Mouse (Mus musculus) lung, postnatal 4 days (tissue): ENCODE results near the gene Wnk4.
A peak's percentile ranks its signal among the peaks of the same experiment; 100 is the strongest.

Experiments
- DNase-seq, 2 experiments: peaks; one replicate each; pipeline ENCODE4 v3.0.0; 2021

Wnk4 gene

GRCm38 (mm10) chr11:101276319-101277070 lies 16.1 kb downstream of the Wnk4 start:
- DNase-seq, result peak; percentile 22 to 56

GRCm38 (mm10) chr11:101277381-101278222 lies 17.2 kb downstream of the Wnk4 start:
- DNase-seq, result peak; percentile 39 to 69

DNA sequence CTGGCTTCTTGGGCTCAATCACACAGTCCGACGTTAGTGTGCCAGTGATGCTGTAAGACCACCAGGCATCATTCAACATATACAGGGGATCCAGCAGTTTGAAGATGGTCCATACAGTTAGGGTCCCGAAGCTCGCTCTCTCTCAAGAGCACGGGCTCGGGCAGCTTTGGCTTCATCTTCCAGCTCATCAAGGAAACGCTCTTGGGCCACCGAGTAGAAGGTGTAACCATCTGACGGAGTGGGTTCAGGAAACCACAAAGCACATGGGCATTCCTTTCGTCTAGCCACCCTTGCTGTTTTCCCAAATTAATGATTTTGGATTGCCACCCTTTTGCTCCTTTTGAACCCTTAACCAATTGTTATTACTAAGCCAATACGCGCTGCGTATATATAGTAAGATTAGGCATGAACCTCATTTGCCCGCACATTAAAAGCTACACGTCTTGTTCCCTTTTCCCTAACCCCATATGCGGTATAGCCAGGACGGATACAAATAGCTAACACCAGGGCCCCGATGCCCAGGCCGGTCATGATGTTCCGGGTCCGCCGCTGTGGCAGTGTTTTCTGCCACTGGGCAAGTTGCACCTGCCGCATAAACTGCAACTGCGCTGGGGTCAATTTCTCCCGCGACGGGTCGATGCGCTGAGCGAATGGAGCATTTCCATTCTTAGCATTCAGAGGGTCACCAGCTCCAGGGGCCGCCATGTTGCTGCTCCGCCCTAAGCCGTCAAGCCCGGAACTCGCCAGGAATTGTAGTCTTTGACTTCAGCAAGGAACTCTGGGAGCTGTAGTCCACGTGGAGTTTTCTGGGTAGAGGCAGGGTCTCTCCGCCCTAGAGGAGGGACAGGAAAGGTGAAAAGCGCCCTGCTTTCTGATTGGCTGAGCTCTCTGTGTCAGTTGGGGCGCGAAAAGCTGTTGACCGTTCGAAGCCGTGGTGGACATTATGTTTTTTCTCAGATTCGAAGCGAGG lies 18.1 kb downstream of the Wnk4 start, which contains the start of the genes Cntd1 and Coa3:
Gene Cntd1, plus strand, starts transcription at position 790 of the 970 bp plus-strand sequence.
Gene Coa3, minus strand, starts transcription at position 892 of the 970 bp plus-strand sequence.
- peak; percentile 87 to 88 for DNase-seq

- no peak for DNase-seq
Observed at GRCm38 (mm10) chr11:101279193-101279569, 18.8 kb downstream of the Wnk4 start.

- no peak for DNase-seq
Observed at GRCm38 (mm10) chr11:101280837-101281236, 20.5 kb downstream of the Wnk4 start.

DNA sequence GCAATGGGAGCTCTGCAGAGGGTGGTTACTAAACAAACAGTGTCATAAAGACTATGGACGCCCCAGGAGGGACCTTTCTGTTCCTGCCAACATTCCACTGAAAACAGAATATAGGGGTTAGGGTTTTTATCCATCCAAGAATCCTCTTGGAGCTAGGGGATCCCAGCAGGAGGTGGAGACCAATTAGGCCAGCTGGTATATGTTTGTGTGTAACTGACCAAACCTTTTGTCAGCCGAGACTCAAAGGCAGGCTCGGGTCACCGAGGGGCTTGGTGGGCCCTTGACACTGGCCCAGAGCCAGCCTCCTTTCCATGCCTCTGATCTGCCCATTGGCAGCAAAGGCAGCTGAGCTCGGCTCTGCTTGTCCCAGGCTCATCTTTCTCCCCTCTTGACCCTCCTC lies 22.5 kb downstream of the Wnk4 start:
- DNase-seq, result no peak

- no peak for DNase-seq
Observed at GRCm38 (mm10) chr11:101283805-101284204, 23.4 kb downstream of the Wnk4 start.

- peak; percentile 49 to 64 for DNase-seq
Observed at GRCm38 (mm10) chr11:101287306-101287705, 26.9 kb downstream of the Wnk4 start.

- DNase-seq, result no peak
Observed at GRCm38 (mm10) chr11:101291231-101291630, 30.9 kb downstream of the Wnk4 start.

DNA sequence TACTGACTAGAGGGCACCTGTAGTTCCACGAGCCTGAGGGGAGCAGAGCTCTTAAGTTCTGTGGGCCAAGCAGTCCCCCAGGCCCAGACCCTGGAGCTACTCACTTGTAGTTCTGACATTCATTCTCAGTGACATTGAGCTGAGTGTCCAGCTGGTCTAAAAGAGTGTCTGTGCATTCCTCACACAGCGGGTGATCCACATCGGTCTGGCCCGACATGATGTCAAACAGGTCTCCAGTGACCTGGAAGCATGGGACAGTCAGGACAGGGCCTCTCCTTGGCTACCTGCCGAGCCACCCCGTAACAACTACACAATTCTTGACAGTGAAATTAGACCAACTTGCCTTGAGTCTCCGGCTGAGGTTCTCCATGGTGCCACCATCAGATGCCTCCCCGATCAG lies 34.8 kb downstream of the Wnk4 start:
- DNase-seq, result no peak

GRCm38 (mm10) chr11:101300881-101301280 lies 40.5 kb downstream of the Wnk4 start:
- DNase-seq, result no peak

DNA sequence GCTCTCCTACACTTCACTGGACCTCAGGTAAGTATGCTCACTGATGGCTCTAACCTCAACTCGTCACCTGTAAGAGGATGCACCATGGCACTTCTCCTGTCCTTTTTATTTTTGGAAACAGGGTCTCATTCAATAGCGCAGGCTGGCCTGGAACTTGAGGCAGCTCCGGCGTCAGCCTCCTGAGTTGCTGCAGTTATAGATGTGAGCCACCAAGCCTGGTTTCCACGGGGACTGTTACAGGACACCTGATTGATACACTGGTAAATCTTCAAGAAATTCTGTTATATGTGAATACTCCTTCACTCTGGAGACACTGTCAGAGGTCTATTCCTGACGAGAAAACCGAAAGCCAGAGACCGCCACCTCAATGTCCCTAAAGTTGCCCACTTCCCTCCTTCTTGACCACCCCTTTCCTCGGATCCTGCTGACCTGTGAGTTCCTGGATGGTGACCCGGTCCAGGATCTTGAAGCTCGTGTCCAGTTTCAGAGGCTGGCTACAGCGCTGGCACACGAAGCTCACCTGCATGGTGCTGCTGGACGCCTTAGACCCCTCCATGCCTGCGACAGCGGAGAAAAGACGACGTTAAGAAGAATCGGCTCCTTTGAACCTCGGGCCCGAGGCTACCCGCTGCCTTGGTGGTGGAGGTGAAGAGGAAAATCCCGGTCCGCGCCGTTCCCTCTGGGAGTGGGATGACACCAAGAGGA lies 41.1 kb downstream of the Wnk4 start:
- DNase-seq, result no peak

GRCm38 (mm10) chr11:101302004-101302798 lies 41.8 kb downstream of the Wnk4 start, which contains the start of gene Becn1:
TSS of gene Becn1 (minus strand) at chr11:101302286.
- peak; percentile 95 to 98 for DNase-seq

DNA sequence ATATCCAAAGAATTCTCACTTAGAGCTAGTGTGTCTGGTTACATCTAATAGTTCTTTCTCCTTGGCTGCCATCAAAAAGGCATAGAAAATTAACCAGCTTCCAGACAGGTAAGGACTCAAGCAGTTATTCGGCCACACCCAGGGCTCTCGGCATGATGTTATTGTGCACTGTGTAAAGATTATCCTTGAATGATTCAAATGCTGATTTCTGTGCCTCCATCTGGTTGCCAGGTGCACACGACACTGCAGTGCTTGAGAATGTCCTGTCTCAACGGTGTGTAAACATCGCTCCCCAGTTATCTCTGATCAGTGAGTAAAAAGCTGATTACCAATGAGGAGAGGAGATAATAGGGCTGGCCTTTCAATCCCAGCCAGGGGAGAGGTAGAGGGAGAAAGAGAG lies 47.4 kb downstream of the Wnk4 start:
- no peak for DNase-seq

DNA sequence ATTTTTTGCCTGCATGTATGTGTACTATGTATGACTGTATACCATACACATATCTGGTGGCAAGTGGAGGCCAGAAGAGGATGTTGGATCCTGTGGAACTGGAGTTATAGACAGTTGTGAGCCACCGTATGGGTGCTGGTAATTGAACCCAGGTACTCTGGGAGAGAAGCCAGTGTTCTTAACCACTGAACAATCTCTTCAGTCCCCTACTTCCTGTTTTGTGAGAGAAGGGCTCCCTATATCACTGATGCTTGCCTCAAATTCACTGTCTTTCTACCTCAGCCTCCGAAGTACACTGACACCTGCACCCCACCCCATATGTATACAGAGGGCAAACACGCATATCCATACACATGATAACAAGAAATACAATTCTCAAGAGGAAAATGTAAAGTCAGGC lies 50.7 kb downstream of the Wnk4 start:
- DNase-seq, result no peak

- DNase-seq, result no peak
Observed at GRCm38 (mm10) chr11:101312150-101312549, 51.8 kb downstream of the Wnk4 start.

GRCm38 (mm10) chr11:101314567-101314966 lies 54.2 kb downstream of the Wnk4 start:
- DNase-seq, result no peak

DNA sequence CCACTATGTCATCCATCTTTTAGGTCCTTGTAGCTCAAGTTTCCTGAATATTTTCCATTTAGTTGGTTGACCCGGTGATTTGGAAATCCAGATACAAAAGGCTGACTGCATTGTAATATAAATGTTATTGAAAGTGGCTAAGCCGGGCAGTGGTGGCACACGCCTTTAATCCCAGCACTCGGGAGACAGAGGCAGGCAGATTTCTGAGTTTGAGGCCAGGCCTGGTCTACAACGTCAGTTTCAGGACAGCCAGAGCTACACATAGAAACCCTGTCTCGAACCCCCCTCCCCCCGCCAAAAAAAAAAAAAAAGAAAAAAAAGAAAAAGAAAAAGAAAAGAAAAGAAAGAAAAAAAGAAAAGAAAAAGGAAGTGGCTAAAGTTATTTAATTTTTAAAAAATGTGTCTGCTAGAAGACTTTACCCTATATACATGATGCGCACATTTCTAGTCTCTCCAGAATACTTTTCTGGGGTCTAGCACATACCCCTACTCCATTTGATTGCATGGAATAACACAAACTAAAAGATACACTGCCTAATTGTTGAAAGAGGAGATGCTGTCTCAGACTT lies 54.8 kb downstream of the Wnk4 start:
- no peak for DNase-seq

GRCm38 (mm10) chr11:101315665-101316500 lies 55.5 kb downstream of the Wnk4 start, which contains the start of gene Psme3:
TSS of gene Psme3 (plus strand) at chr11:101316213.
- DNase-seq, result peak; percentile 93 to 94

DNA sequence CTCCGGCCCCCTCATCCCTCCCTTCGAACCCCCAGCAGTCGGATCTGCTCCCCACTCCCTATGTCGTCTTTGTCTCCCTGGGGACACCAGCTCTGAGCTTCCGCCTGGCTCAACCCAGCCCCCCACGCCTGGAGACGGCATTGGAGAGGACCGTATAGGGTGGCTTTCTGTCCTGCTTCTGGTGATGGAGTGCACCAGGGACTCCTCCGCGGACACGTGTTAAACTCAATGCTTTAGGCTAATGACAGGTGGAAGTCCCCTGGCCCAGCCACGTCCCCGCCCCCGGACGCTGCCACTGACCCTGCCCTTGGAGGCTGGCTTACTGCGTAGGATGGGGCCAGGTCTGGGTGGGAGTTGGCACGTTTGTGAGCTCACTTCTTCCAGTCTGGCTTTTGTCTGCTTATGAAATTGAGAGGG lies 56.1 kb downstream of the Wnk4 start:
- peak in 1 of 2 experiments; percentile 41 for DNase-seq
